Mouse (Mus musculus): ENCODE data around the gene Olfr959. TPM values are rescaled to one million over a fixed set of nuclear protein-coding genes. Genes with fewer than 3 reads are reported as not detected.

Olfr959 gene
- not detected in 2 replicates for polyA plus RNA-seq (2011; ENCODE audit: insufficient read depth, insufficient read length, low replicate concordance, missing spikeins)

DNA sequence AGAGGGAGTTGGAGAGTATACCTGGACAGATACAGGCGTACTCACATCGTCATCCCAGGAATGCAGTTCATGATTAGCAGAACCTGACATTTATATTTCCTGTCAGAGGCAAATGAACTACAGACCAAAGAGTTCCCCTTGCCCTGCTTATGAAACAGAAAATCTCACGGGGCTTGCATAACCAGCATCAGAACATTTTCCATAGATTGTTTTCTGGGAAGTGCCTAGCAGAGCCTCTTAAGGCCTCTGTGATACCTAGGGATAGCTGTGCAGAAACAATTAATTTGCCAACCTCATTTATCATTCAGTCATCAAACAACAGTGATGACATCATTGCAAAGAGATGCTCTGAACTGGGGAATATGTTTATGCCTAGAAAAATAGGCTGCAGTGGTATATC is at the start of gene Olfr959:
Olfr959 (minus strand) TSS at position 101 of the 400 bp plus-strand sequence.
- H3K4me1 ChIP-seq (ENCODE audit: control insufficient read depth, insufficient read depth, low read length): no peaks in the 10 kb centered on the region
- no peak within 1 kb of the TSS for H3K4me3 ChIP-seq (replicated peaks; ENCODE audit: control insufficient read depth, low read depth, low read length)
- TF ChIP-seq CTCF (IDR thresholded peaks at IDR 0.05; ENCODE audit: control insufficient read depth, insufficient read depth, low read length) (no peak), POLR2A (IDR thresholded peaks at IDR 0.05; ENCODE audit: borderline replicate concordance, control insufficient read depth, low read depth, low read length) (no peak)
- no peak within 1 kb of the TSS for H3K27ac ChIP-seq (ENCODE audit: control insufficient read depth, insufficient read depth, low read depth, low read length, poor library complexity)
- 62% methylated on average over 3 of the region's 3 CpGs for WGBS

DNA sequence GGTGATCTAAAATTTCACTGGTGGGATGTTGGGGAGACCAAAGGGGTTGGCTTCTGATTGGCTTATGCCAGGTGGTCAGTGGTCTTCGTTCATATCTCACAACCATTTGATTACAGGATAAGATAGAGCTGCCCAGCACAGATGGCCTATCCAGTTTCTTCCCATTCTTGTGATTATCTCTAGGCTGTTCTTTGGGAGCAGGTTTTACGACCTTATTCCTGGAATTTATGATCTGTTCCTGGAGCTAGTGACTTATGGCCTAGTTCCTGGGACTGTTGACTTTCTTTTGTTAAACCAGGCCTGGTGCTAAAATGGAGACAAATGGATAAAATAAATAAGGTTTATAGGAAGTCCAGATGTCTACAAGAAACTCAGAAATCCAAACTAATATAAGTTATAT is 49.3 kb upstream of the Olfr959 start:
- WGBS: 44% methylated on average over 2 of the region's 2 CpGs
- H3K4me1 ChIP-seq (ENCODE audit: control insufficient read depth, insufficient read depth, low read length): no peaks in the 10 kb centered on the region
- no peak overlapping the region for H3K4me3 ChIP-seq (replicated peaks; ENCODE audit: control insufficient read depth, low read depth, low read length)
- TF ChIP-seq POLR2A (IDR thresholded peaks at IDR 0.05; ENCODE audit: borderline replicate concordance, control insufficient read depth, low read depth, low read length) (no peak), CTCF (IDR thresholded peaks at IDR 0.05; ENCODE audit: control insufficient read depth, insufficient read depth, low read length) (no peak)
- no peak overlapping the region for H3K27ac ChIP-seq (ENCODE audit: control insufficient read depth, insufficient read depth, low read depth, low read length, poor library complexity)

DNA sequence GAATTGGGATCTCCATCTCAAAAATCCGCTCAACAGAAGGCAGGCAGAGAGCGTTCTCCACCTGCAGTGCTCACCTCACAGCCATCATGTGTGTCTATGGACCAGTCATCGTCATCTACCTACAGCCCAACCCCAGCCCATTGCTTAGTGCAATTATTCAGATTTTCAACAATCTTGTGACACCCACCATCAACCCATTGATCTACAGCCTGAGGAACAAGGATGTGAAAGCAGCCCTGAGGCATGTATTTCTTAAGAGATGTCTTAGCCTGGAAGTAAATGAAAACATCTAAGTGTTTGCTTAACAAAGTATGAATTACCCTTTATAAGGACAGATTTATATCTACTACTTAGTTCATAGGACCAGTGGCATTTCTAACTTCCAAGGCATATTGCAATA is 48.4 kb upstream of the Olfr959 start:
- Histone ChIP-seq H3K4me1 (ENCODE audit: control insufficient read depth, insufficient read depth, low read length) (no peaks in the 10 kb centered on the region), H3K4me3 (replicated peaks; ENCODE audit: control insufficient read depth, low read depth, low read length) (no peak overlapping the region), H3K27ac (ENCODE audit: control insufficient read depth, insufficient read depth, low read depth, low read length, poor library complexity) (no peak overlapping the region)
- WGBS: 87% methylated on average over 3 of the region's 3 CpGs
- TF ChIP-seq POLR2A (IDR thresholded peaks at IDR 0.05; ENCODE audit: borderline replicate concordance, control insufficient read depth, low read depth, low read length) (no peak), CTCF (IDR thresholded peaks at IDR 0.05; ENCODE audit: control insufficient read depth, insufficient read depth, low read length) (no peak)

DNA sequence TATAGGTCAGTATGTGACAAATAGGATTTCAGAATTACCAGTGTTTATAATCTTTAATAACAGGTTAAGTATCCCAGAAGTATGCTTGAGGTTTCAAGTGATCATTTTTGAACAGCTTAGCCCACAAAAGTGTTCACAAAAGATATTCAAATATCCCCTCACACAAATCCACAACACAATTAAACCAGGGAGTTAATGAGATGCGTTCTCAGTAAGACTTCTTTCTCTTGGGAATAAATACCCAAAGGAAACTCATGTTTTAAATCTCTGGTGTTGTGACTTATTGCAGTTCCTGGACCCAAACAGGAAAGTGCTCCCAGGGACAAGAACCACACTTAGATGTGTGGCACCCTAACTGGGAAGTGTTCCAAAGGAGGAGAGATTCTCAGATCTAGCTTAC is 45.7 kb upstream of the Olfr959 start, which contains the start of gene Olfr960:
Olfr960 (plus strand) TSS at position 301 of the 400 bp plus-strand sequence.
- Histone ChIP-seq H3K27ac (ENCODE audit: control insufficient read depth, insufficient read depth, low read depth, low read length, poor library complexity) (no peak within 1 kb of the TSS), H3K4me3 (replicated peaks; ENCODE audit: control insufficient read depth, low read depth, low read length) (no peak within 1 kb of the TSS), H3K4me1 (ENCODE audit: control insufficient read depth, insufficient read depth, low read length) (no peaks in the 10 kb centered on the region)
- WGBS: 74% methylated on average over 1 of the region's 1 CpGs
- TF ChIP-seq POLR2A (IDR thresholded peaks at IDR 0.05; ENCODE audit: borderline replicate concordance, control insufficient read depth, low read depth, low read length) (no peak), CTCF (IDR thresholded peaks at IDR 0.05; ENCODE audit: control insufficient read depth, insufficient read depth, low read length) (no peak)

DNA sequence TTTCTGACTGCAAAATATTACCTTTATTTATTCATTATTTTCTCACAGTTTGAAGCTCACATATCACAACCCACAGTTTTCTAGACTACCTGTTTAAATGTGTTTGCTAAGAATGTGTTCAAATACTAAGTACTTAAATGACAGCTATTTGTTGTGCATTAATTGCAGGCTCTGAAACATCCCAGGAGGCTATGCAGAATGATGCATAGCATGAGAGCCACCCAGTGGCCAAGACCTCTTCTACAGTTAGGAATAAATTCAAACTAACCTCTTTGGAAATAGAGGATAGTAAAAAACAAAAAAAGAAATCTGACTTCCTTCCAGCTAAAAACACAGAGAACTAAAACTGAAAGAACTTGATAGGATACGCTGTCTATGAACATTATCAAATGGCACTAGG is 36.6 kb upstream of the Olfr959 start:
- H3K27ac ChIP-seq (ENCODE audit: control insufficient read depth, insufficient read depth, low read depth, low read length, poor library complexity): no peak overlapping the region
- 44% methylated on average over 1 of the region's 1 CpGs for WGBS
- TF ChIP-seq CTCF (IDR thresholded peaks at IDR 0.05; ENCODE audit: control insufficient read depth, insufficient read depth, low read length): no peak
- TF ChIP-seq POLR2A (IDR thresholded peaks at IDR 0.05; ENCODE audit: borderline replicate concordance, control insufficient read depth, low read depth, low read length): no peak
- H3K4me1 ChIP-seq (ENCODE audit: control insufficient read depth, insufficient read depth, low read length): no peaks in the 10 kb centered on the region
- H3K4me3 ChIP-seq (replicated peaks; ENCODE audit: control insufficient read depth, low read depth, low read length): no peak overlapping the region

DNA sequence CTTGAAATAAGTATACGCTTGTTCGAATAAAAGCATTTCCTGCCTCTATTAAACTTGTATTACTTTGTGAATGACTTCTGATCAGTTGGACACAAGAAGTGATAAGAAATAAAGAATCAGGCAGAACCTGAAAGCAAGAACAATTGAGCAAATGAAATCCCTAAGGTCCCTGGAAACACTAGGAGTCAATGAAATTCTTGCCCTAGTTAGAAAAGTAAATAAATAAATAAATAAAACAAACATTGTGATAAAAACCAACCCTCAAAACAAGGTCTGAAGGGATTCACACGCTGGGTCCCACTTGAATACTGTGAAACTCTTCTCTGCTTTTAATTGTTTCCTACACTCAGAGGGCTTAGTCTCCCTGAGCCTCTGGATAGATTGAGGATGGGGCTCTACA is 35.0 kb upstream of the Olfr959 start, which contains the start of gene Olfr148:
Olfr148 (plus strand) TSS at position 301 of the 400 bp plus-strand sequence.
- no peaks in the 10 kb centered on the region for H3K4me1 ChIP-seq (ENCODE audit: control insufficient read depth, insufficient read depth, low read length)
- TF ChIP-seq POLR2A (IDR thresholded peaks at IDR 0.05; ENCODE audit: borderline replicate concordance, control insufficient read depth, low read depth, low read length) (no peak), CTCF (IDR thresholded peaks at IDR 0.05; ENCODE audit: control insufficient read depth, insufficient read depth, low read length) (no peak)
- H3K27ac ChIP-seq (ENCODE audit: control insufficient read depth, insufficient read depth, low read depth, low read length, poor library complexity): no peak within 1 kb of the TSS
- H3K4me3 ChIP-seq (replicated peaks; ENCODE audit: control insufficient read depth, low read depth, low read length): no peak within 1 kb of the TSS
- WGBS: 65% methylated on average over 3 of the region's 3 CpGs

DNA sequence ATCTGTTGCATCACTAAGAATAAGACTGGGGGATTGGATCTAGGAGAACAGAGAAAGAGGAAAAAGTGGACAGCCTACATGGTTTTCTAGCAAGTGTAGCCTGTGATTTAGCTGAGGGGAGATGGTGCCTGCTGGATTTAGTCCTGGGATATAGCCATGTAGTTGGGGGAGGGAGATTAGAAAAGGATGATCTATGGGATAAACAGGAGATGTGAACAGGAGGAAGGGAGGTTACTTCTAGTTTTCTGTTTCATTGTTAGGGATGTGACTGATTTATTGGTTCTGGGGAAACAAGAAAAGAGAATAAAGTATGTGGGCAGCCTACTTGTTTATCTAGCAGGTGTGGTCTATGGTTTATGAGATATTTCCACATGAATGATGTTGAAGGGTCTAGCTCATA is 33.1 kb upstream of the Olfr959 start:
- H3K4me3 ChIP-seq (replicated peaks; ENCODE audit: control insufficient read depth, low read depth, low read length): no peak overlapping the region
- no peaks in the 10 kb centered on the region for H3K4me1 ChIP-seq (ENCODE audit: control insufficient read depth, insufficient read depth, low read length)
- no peak for TF ChIP-seq POLR2A (IDR thresholded peaks at IDR 0.05; ENCODE audit: borderline replicate concordance, control insufficient read depth, low read depth, low read length)
- TF ChIP-seq CTCF (IDR thresholded peaks at IDR 0.05; ENCODE audit: control insufficient read depth, insufficient read depth, low read length): no peak
- no peak overlapping the region for H3K27ac ChIP-seq (ENCODE audit: control insufficient read depth, insufficient read depth, low read depth, low read length, poor library complexity)

DNA sequence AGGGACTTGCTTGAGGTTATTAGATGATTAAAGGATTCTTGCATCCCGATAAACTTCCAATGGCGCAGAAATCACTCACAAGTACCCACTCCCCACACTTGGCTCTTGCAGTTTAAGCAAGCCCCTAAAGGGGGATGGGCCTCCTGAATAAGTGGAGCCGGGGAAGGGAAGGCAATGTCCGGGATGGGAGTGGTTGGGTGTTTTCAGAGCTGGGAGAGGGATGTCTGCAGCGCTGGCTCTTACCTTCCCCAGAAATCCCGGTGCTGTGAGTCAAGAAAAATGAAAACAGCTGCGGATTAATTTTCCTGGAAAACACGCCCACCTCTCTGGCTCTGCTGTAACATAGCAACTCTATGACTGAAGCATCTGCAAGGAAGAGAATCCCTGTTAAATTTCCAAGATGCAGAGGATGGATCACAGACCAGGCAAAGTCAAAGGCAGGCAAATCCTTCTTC is 28.7 kb upstream of the Olfr959 start, which contains the start of gene AW551984:
AW551984 (minus strand) TSS at position 405 of the 455 bp plus-strand sequence.
- H3K4me1 ChIP-seq (ENCODE audit: control insufficient read depth, insufficient read depth, low read length): no peaks in the 10 kb centered on the region
- no peak within 1 kb of the TSS for H3K27ac ChIP-seq (ENCODE audit: control insufficient read depth, insufficient read depth, low read depth, low read length, poor library complexity)
- no peak within 1 kb of the TSS for H3K4me3 ChIP-seq (replicated peaks; ENCODE audit: control insufficient read depth, low read depth, low read length)
- TF ChIP-seq CTCF (IDR thresholded peaks at IDR 0.05; ENCODE audit: control insufficient read depth, insufficient read depth, low read length): no peak
- TF ChIP-seq POLR2A (IDR thresholded peaks at IDR 0.05; ENCODE audit: borderline replicate concordance, control insufficient read depth, low read depth, low read length): no peak
- WGBS: 3% methylated on average over 8 of the region's 8 CpGs

Data from bone marrow, adult 2 months (tissue).